Mouse (Mus musculus) liver, postnatal 0 days (tissue): ENCODE measurements at regions not wholly inside any gene's neighbourhood (a gene's known extent, or its start where the extent isn't known, plus 50 kb on each side); places are given as distances from the start of the nearest gene placed in this dataset.

Experiments
- CTCF ChIP-seq: sonication (generic); IDR thresholded peaks from 2 replicates; pipeline ENCODE4 v1.5.1; 2016; ENCODE audit warnings: antibody characterized with exemption, low read depth
- EP300 ChIP-seq: IDR thresholded peaks from 2 replicates; pipeline ENCODE4 v1.6.1; 2016; ENCODE audit warnings: antibody characterized with exemption, low read depth, mild to moderate bottlenecking

- 0 out of 2 replicates have a peak, but pooled peaks have one; percentile 15 for TF ChIP-seq CTCF
- no peak for TF ChIP-seq EP300
Measured at GRCm38 (mm10) chr7:37324653-37325052, 448.8 kb downstream of the Zfp536 start.
